ENCODE assay signal across 15 mouse cellular contexts in genomic region chrX:52053416-52053815, GRCm38 (mm10).
DNase-seq lines count a peak whose midpoint lies in the region.
"Had no signal": no experiment of that assay in that cellular context is flagged by ENCODE, and none has a peak within 500 bp of the region (broad histone marks: within the 10 kb centered on the region; RNA-seq: fewer than 3 reads in every experiment).

No protein-coding gene starts in this region.

- DNase-seq in cerebellum, postnatal 14 days, result peak; percentile 7 to 17
- DNase-seq in cerebellum, adult 8-10 months, result no peak
- DNase-seq in kidney, postnatal 36 days, result peak; percentile 8 to 19
- no peak for DNase-seq in kidney, adult 11 months
- peak; percentile 4 for DNase-seq in testis, postnatal 14 days (ENCODE audit: low spot score)
- DNase-seq in testis, postnatal 10 days (ENCODE audit: low spot score), result no peak
- DNase-seq in lung, postnatal 4 days, result peak; percentile 13 to 34
- no peak for DNase-seq in thymus, postnatal 4 days
- DNase-seq: cerebellum, adult 9-11 months; gastrocnemius, postnatal 14 days; heart, adult 2 months; heart, postnatal 36 days; midbrain, embryonic 14.5 days; right cerebral cortex, postnatal 14 days; thymus, postnatal 25 days had no signal

Comparison
In these comparisons a context has a peak if more than half of its experiments do, and no peak if none do; other contexts are left out.
1. DNase-seq: peak in cerebellum, postnatal 14 days (2 of 2), kidney, postnatal 36 days (2 of 2), testis, postnatal 14 days (single experiment) and lung, postnatal 4 days (2 of 2); none in cerebellum, adult 8-10 months (single experiment), kidney, adult 11 months (single experiment), testis, postnatal 10 days (single experiment) and thymus, postnatal 4 days (single experiment).